15 mouse cellular contexts compared by ENCODE assay signal in genomic region chr9:104075808-104076207, GRCm38 (mm10). TPM values are rescaled to one million over a fixed set of nuclear protein-coding genes. Genes with fewer than 3 reads are reported as not detected.
DNase-seq lines count a peak whose midpoint lies in the region; ATAC-seq and TF ChIP-seq lines count a peak whose summit lies in the region.
"Had no signal": no experiment of that assay in that cellular context is flagged by ENCODE, and none has a peak within 500 bp of the region (broad histone marks: within the 10 kb centered on the region; RNA-seq: fewer than 3 reads in every experiment).

No protein-coding gene starts in this region.

- no peak for TF ChIP-seq POLR2A in liver, adult 2 months (IDR thresholded peaks at IDR 0.05; ENCODE audit: extremely low read depth, insufficient read depth, low read length)

- no peak for ATAC-seq in embryonic facial prominence, embryonic 11.5 days (replicated peaks; ENCODE audit: insufficient number of reproducible peaks, low FRiP score, low TSS enrichment, low read depth)
- ATAC-seq in liver, embryonic 11.5 days (replicated peaks; ENCODE audit: low FRiP score): no peak
- peak; percentile 42; the same call in 1 of the 2 replicates for ATAC-seq in monocyte, adult 5-6 weeks (replicated peaks; ENCODE audit: insufficient number of reproducible peaks, low FRiP score, low TSS enrichment, poor library complexity, severe bottlenecking)
- no peak for ATAC-seq in kidney, embryonic 14.5 days (ENCODE audit: low FRiP score, low TSS enrichment)

- H3K27me3 ChIP-seq in embryonic facial prominence, embryonic 11.5 days (ENCODE audit: control insufficient read depth, insufficient read depth, low read length): no peaks in the 10 kb centered on the region
- no peaks in the 10 kb centered on the region for H3K27me3 ChIP-seq in embryonic facial prominence, embryonic 10.5 days (replicated peaks; ENCODE audit: low read depth, poor library complexity, severe bottlenecking)
- no peaks in the 10 kb centered on the region for H3K27me3 ChIP-seq in liver, adult 2 months (ENCODE audit: control insufficient read depth, insufficient read depth, low read length)
- H3K27me3 ChIP-seq in liver, embryonic 11.5 days (replicated peaks; ENCODE audit: control insufficient read depth, insufficient read depth, low read length): no peaks in the 10 kb centered on the region
- no peaks in the 10 kb centered on the region for H3K27me3 ChIP-seq in kidney, embryonic 14.5 days (ENCODE audit: control insufficient read depth, insufficient read depth, low read length)
- H3K27me3 ChIP-seq: lung, embryonic 15.5 days; neural tube, embryonic 15.5 days; stomach, embryonic 15.5 days had no signal

- no peaks in the 10 kb centered on the region for H3K4me1 ChIP-seq in embryonic facial prominence, embryonic 11.5 days (ENCODE audit: control insufficient read depth, insufficient read depth, low read length)
- no peaks in the 10 kb centered on the region for H3K4me1 ChIP-seq in embryonic facial prominence, embryonic 10.5 days
- H3K4me1 ChIP-seq in liver, adult 2 months (ENCODE audit: control insufficient read depth, insufficient read depth, low read length): peaks cover 14% of the 10 kb centered on the region
- H3K4me1 ChIP-seq in liver, embryonic 11.5 days (replicated peaks; ENCODE audit: control insufficient read depth, insufficient read depth, low read length): no peaks in the 10 kb centered on the region
- no peaks in the 10 kb centered on the region for H3K4me1 ChIP-seq in kidney, embryonic 14.5 days (ENCODE audit: control insufficient read depth, insufficient read depth, low read length)
- H3K4me1 ChIP-seq: lung, embryonic 15.5 days; neural tube, embryonic 15.5 days; stomach, embryonic 15.5 days had no signal

- no peaks in the 10 kb centered on the region for H3K9me3 ChIP-seq in embryonic facial prominence, embryonic 11.5 days (replicated peaks; ENCODE audit: control insufficient read depth, low read length)
- no peaks in the 10 kb centered on the region for H3K9me3 ChIP-seq in embryonic facial prominence, embryonic 10.5 days
- no peaks in the 10 kb centered on the region for H3K9me3 ChIP-seq in liver, embryonic 11.5 days (ENCODE audit: control insufficient read depth, low read length)
- no peaks in the 10 kb centered on the region for H3K9me3 ChIP-seq in kidney, embryonic 14.5 days (ENCODE audit: control insufficient read depth, low read length)
- H3K9me3 ChIP-seq: lung, embryonic 15.5 days; neural tube, embryonic 15.5 days; stomach, embryonic 15.5 days had no signal

- peak; percentile 57 for DNase-seq in embryonic facial prominence, embryonic 11.5 days (ENCODE audit: low spot score)
- DNase-seq in embryonic facial prominence, embryonic 10.5 days (ENCODE audit: low spot score): no peak
- DNase-seq in liver, adult 2 months (ENCODE audit: extremely low read depth, low read depth, low spot score): peak; percentile 58
- no peak for DNase-seq in liver, embryonic 11.5 days (ENCODE audit: low spot score)
- DNase-seq in brain, adult 2 months (ENCODE audit: low read depth, low spot score): peak; percentile 39
- DNase-seq in frontal cortex, postnatal 14 days (ENCODE audit: low spot score in 2 of 2): no peak
- DNase-seq: layer of hippocampus, adult 9-11 months had no signal

- peaks cover 5% of the 10 kb centered on the region; the same call in 1 of the 2 replicates for H3K79me2 ChIP-seq in liver, adult 2 months (ENCODE audit: control insufficient read depth, insufficient read depth, low read length)

- H3K27ac ChIP-seq in embryonic facial prominence, embryonic 11.5 days (replicated peaks; ENCODE audit: low read depth, low read length): no peak overlapping the region
- H3K27ac ChIP-seq in embryonic facial prominence, embryonic 10.5 days (replicated peaks): no peak overlapping the region
- H3K27ac ChIP-seq in liver, adult 2 months (replicated peaks; ENCODE audit: insufficient read depth, low read depth, low read length): no peak overlapping the region
- H3K27ac ChIP-seq in liver, embryonic 11.5 days (ENCODE audit: low read depth, low read length): no peak overlapping the region
- no peak overlapping the region for H3K27ac ChIP-seq in kidney, embryonic 14.5 days (ENCODE audit: low read depth, low read length)
- H3K27ac ChIP-seq: lung, embryonic 15.5 days; neural tube, embryonic 15.5 days; stomach, embryonic 15.5 days had no signal

- H3K4me3 ChIP-seq in embryonic facial prominence, embryonic 11.5 days (ENCODE audit: low read depth, low read length): no peak overlapping the region
- H3K4me3 ChIP-seq in embryonic facial prominence, embryonic 10.5 days: no peak overlapping the region
- H3K4me3 ChIP-seq in liver, adult 2 months (ENCODE audit: insufficient read depth, low read depth, low read length): no peak overlapping the region
- no peak overlapping the region for H3K4me3 ChIP-seq in liver, embryonic 11.5 days (ENCODE audit: low read depth, low read length)
- no peak overlapping the region for H3K4me3 ChIP-seq in kidney, embryonic 14.5 days (ENCODE audit: low read length)
- H3K4me3 ChIP-seq: erythroblast, embryonic 14.5 days; lung, embryonic 15.5 days; neural tube, embryonic 15.5 days; stomach, embryonic 15.5 days had no signal

- no peak overlapping the region for H3K4me2 ChIP-seq in embryonic facial prominence, embryonic 11.5 days (ENCODE audit: low read depth, low read length)
- no peak overlapping the region for H3K4me2 ChIP-seq in liver, embryonic 11.5 days
- no peak overlapping the region for H3K4me2 ChIP-seq in kidney, embryonic 14.5 days (replicated peaks; ENCODE audit: low read depth, low read length)
- H3K4me2 ChIP-seq: lung, embryonic 15.5 days; neural tube, embryonic 15.5 days; stomach, embryonic 15.5 days had no signal

- TF ChIP-seq CTCF in liver, adult 2 months (IDR thresholded peaks at IDR 0.05; ENCODE audit: low read depth, low read length): peak; percentile 38; the same call in 1 of the 2 replicates

- no peak overlapping the region for H3K9ac ChIP-seq in embryonic facial prominence, embryonic 11.5 days (replicated peaks; ENCODE audit: low read length)
- H3K9ac ChIP-seq in liver, adult 2 months (ENCODE audit: low read depth, low read length): no peak overlapping the region
- H3K9ac ChIP-seq in liver, embryonic 11.5 days (ENCODE audit: low read depth, low read length): no peak overlapping the region
- H3K9ac ChIP-seq in kidney, embryonic 14.5 days (ENCODE audit: low read depth, low read length): no peak overlapping the region
- H3K9ac ChIP-seq: lung, embryonic 15.5 days; neural tube, embryonic 15.5 days; stomach, embryonic 15.5 days had no signal

- H3K36me3 ChIP-seq in embryonic facial prominence, embryonic 11.5 days (replicated peaks; ENCODE audit: control insufficient read depth, insufficient read depth, low read depth, low read length): no peaks in the 10 kb centered on the region
- H3K36me3 ChIP-seq in embryonic facial prominence, embryonic 10.5 days (replicated peaks): no peaks in the 10 kb centered on the region
- H3K36me3 ChIP-seq in liver, adult 2 months (ENCODE audit: control insufficient read depth, insufficient read depth, low read length): peaks cover 62% of the 10 kb centered on the region
- H3K36me3 ChIP-seq in liver, embryonic 11.5 days (ENCODE audit: control insufficient read depth, insufficient read depth, low read length): no peaks in the 10 kb centered on the region
- no peaks in the 10 kb centered on the region for H3K36me3 ChIP-seq in kidney, embryonic 14.5 days (ENCODE audit: control insufficient read depth, insufficient read depth, low read length)
- H3K36me3 ChIP-seq: lung, embryonic 15.5 days; neural tube, embryonic 15.5 days; stomach, embryonic 15.5 days had no signal

- WGBS in embryonic facial prominence, embryonic 11.5 days: 59% methylated on average over 2 of the region's 2 CpGs
- WGBS in embryonic facial prominence, embryonic 10.5 days: 71% methylated on average over 2 of the region's 2 CpGs
- WGBS in liver, adult 2 months: 81% methylated on average over 2 of the region's 2 CpGs
- 58% methylated on average over 2 of the region's 2 CpGs for WGBS in liver, embryonic 11.5 days
- 72% methylated on average over 2 of the region's 2 CpGs for WGBS in kidney, embryonic 14.5 days

RNA-seq across cellular contexts. Expression of gene Acad11, which starts 12.6 kb away (rescaled TPM):
- polyA plus RNA-seq in embryonic facial prominence, embryonic 11.5 days (2014; fragmentation: Nextera tagmentation; extraction: Ambion mirVana): 10.9 and 11.1 TPM in 2 replicates
- 9.7 and 10.2 TPM in 2 replicates for polyA plus RNA-seq in embryonic facial prominence, embryonic 10.5 days (2016; fragmentation: Nextera tagmentation; extraction: Ambion mirVana)
- 334 and 392 TPM in 2 replicates for total RNA-seq in liver, adult 2 months (2014; rRNA removed)
- 154 and 216 TPM in 2 replicates for polyA plus RNA-seq in liver, adult 2 months (2012; rRNA removed)
- 12.9 and 14.0 TPM in 2 replicates for polyA plus RNA-seq in liver, embryonic 11.5 days (2014; fragmentation: Nextera tagmentation; extraction: Ambion mirVana)
- 5.3 to 12.4 TPM (median 6.5 TPM) in 3 replicates for total RNA-seq in monocyte, adult 5-6 weeks (2017)
- polyA plus RNA-seq in kidney, embryonic 14.5 days (2014; fragmentation: Nextera tagmentation; extraction: Ambion mirVana): 6.7 and 11.0 TPM in 2 replicates
- polyA plus RNA-seq: erythroblast, embryonic 14.5 days had no signal

RNA-seq across cellular contexts. Expression of gene Uba5, which starts 12.9 kb away (rescaled TPM):
- 64.2 and 77.3 TPM in 2 replicates for polyA plus RNA-seq in embryonic facial prominence, embryonic 11.5 days (2014; fragmentation: Nextera tagmentation; extraction: Ambion mirVana)
- 45.7 TPM in 2 replicates for polyA plus RNA-seq in embryonic facial prominence, embryonic 10.5 days (2016; fragmentation: Nextera tagmentation; extraction: Ambion mirVana)
- 32.1 and 36.9 TPM in 2 replicates for total RNA-seq in liver, adult 2 months (2014; rRNA removed)
- polyA plus RNA-seq in liver, adult 2 months (2012; rRNA removed): 10.6 and 12.8 TPM in 2 replicates
- 41.7 and 42.2 TPM in 2 replicates for polyA plus RNA-seq in liver, embryonic 11.5 days (2014; fragmentation: Nextera tagmentation; extraction: Ambion mirVana)
- 30.0 to 46.6 TPM (median 44.5 TPM) in 3 replicates for total RNA-seq in monocyte, adult 5-6 weeks (2017)
- polyA plus RNA-seq in kidney, embryonic 14.5 days (2014; fragmentation: Nextera tagmentation; extraction: Ambion mirVana): 44.7 and 59.3 TPM in 2 replicates

RNA-seq across cellular contexts. Expression of gene Gm28305, which starts 35.3 kb away (rescaled TPM):
- not detected in 2 replicates for polyA plus RNA-seq in embryonic facial prominence, embryonic 11.5 days (2014; fragmentation: Nextera tagmentation; extraction: Ambion mirVana)
- polyA plus RNA-seq in embryonic facial prominence, embryonic 10.5 days (2016; fragmentation: Nextera tagmentation; extraction: Ambion mirVana): not detected in 2 replicates
- not detected in 2 replicates for total RNA-seq in liver, adult 2 months (2014; rRNA removed)
- not detected in 2 replicates for polyA plus RNA-seq in liver, adult 2 months (2012; rRNA removed)
- polyA plus RNA-seq in liver, embryonic 11.5 days (2014; fragmentation: Nextera tagmentation; extraction: Ambion mirVana): not detected in 2 replicates
- total RNA-seq in monocyte, adult 5-6 weeks (2017): not detected in 3 replicates
- not detected in 2 replicates for polyA plus RNA-seq in kidney, embryonic 14.5 days (2014; fragmentation: Nextera tagmentation; extraction: Ambion mirVana)
- total RNA-seq: heart, postnatal 10 days had no signal
- polyA plus RNA-seq: C2C12; erythroblast, embryonic 14.5 days; lung, embryonic 15.5 days; neural tube, embryonic 15.5 days; stomach, embryonic 15.5 days had no signal

RNA-seq across cellular contexts. Expression of gene Ackr4, which starts 50.9 kb away (rescaled TPM):
- polyA plus RNA-seq in embryonic facial prominence, embryonic 11.5 days (2014; fragmentation: Nextera tagmentation; extraction: Ambion mirVana): 0.15 and 0.17 TPM in 2 replicates
- polyA plus RNA-seq in embryonic facial prominence, embryonic 10.5 days (2016; fragmentation: Nextera tagmentation; extraction: Ambion mirVana): 0.19 and 0.41 TPM in 2 replicates
- 1.7 and 2.4 TPM in 2 replicates for total RNA-seq in liver, adult 2 months (2014; rRNA removed)
- polyA plus RNA-seq in liver, adult 2 months (2012; rRNA removed): 0.50 and 0.54 TPM in 2 replicates
- polyA plus RNA-seq in liver, embryonic 11.5 days (2014; fragmentation: Nextera tagmentation; extraction: Ambion mirVana): 0.80 and 0.94 TPM in 2 replicates
- 0.29 TPM in 1 of 3 replicates, not detected in the others for total RNA-seq in monocyte, adult 5-6 weeks (2017)
- polyA plus RNA-seq in kidney, embryonic 14.5 days (2014; fragmentation: Nextera tagmentation; extraction: Ambion mirVana): 0.43 and 1.3 TPM in 2 replicates
- polyA plus RNA-seq: erythroblast, embryonic 14.5 days had no signal

Comparison
In these comparisons a context has a peak if more than half of its experiments do, and no peak if none do; other contexts are left out.
1. DNase-seq: peak in embryonic facial prominence, embryonic 11.5 days (single experiment), liver, adult 2 months (single experiment) and brain, adult 2 months (single experiment); none in embryonic facial prominence, embryonic 10.5 days (single experiment), liver, embryonic 11.5 days (single experiment) and frontal cortex, postnatal 14 days (0 of 2).
2. RNA of gene Acad11, which starts 12.6 kb away (polyA plus RNA-seq): 154 to 216 TPM in liver, adult 2 months; 12.9 to 14.0 TPM in liver, embryonic 11.5 days, 10.9 to 11.1 TPM in embryonic facial prominence, embryonic 11.5 days, 6.7 to 11.0 TPM in kidney, embryonic 14.5 days and 9.7 to 10.2 TPM in embryonic facial prominence, embryonic 10.5 days; every median in the first group is over 10 times any median in the second.